Mouse (Mus musculus) intestine, postnatal 0 days (tissue): ENCODE results near the gene Tprn. TPM values are rescaled to one million over a fixed set of nuclear protein-coding genes. Genes with fewer than 3 reads are reported as not detected.

Source experiments
- ATAC-seq: fragments of 200-750 bp; cut with Nextera tagmentation; 2 replicates; pipeline ENCODE4 v1.8.0; 2017; ENCODE audit warnings: mild to moderate bottlenecking, moderate TSS enrichment, moderate library complexity
- H3K27ac ChIP-seq: fragments of 300-500 bp; sonication (generic); 2 replicates; pipeline ENCODE4 v1.5.1; 2014; ENCODE audit warnings: mild to moderate bottlenecking, low read depth, low read length, moderate library complexity
- H3K27me3 ChIP-seq: fragments of 300-500 bp; sonication (generic); replicated peaks from 2 replicates; pipeline ENCODE4 v1.6.1; 2014; ENCODE audit warnings: low read length, mixed read lengths; ENCODE audit not compliant: control insufficient read depth, insufficient read depth
- H3K36me3 ChIP-seq: fragments of 300-500 bp; sonication (generic); 2 replicates; pipeline ENCODE4 v1.6.1; 2014; ENCODE audit warnings: mild to moderate bottlenecking, moderate library complexity; ENCODE audit not compliant: control insufficient read depth, insufficient read depth
- H3K4me1 ChIP-seq: fragments of 300-500 bp; sonication (generic); replicated peaks from 2 replicates; pipeline ENCODE4 v1.6.1; 2014; ENCODE audit warnings: antibody characterized with exemption, low read length, mixed read lengths; ENCODE audit not compliant: control insufficient read depth, insufficient read depth
- H3K4me2 ChIP-seq: fragments of 300-500 bp; sonication (generic); replicated peaks from 2 replicates; pipeline ENCODE4 v1.6.1; 2014; ENCODE audit warnings: low read depth, mild to moderate bottlenecking, moderate library complexity
- H3K4me3 ChIP-seq: fragments of 300-500 bp; sonication (generic); 2 replicates; pipeline ENCODE4 v1.5.1; 2014; ENCODE audit warnings: low read depth, low read length
- H3K9ac ChIP-seq: fragments of 300-500 bp; sonication (generic); 2 replicates; pipeline ENCODE4 v1.6.1; 2014; ENCODE audit warnings: mild to moderate bottlenecking, low read depth, low read length
- H3K9me3 ChIP-seq: fragments of 300-500 bp; sonication (generic); 2 replicates; pipeline ENCODE4 v1.6.1; 2016; ENCODE audit warnings: mixed run types; ENCODE audit not compliant: control insufficient read depth
- CTCF ChIP-seq: sonication (generic); IDR thresholded peaks from 2 replicates; pipeline ENCODE4 v1.5.1; 2016; ENCODE audit warnings: low read depth, mild to moderate bottlenecking, control low read depth, antibody characterized with exemption, moderate library complexity
- WGBS: fragments of 180-500 bp; shearing (Covaris S2); extraction: QIAGEN DNeasy Blood & Tissue Kit; methylation state at CpG from one replicate; pipeline ENCODE4 v1.1.7; 2014; 5-methylcytosine and 5-hydroxymethylcytosine counted together
- polyA plus RNA-seq: library from polyadenylated mRNA; unstranded; fragments of >200 nt; fragmentation: Nextera tagmentation; extraction: Ambion mirVana; gene quantifications from 2 replicates; pipeline ENCODE4 v1.2.1, GENCODE M21; 2015

Tprn gene
- polyA plus RNA-seq, 1 experiment from 2014 or later, result 62.0 TPM

DNA sequence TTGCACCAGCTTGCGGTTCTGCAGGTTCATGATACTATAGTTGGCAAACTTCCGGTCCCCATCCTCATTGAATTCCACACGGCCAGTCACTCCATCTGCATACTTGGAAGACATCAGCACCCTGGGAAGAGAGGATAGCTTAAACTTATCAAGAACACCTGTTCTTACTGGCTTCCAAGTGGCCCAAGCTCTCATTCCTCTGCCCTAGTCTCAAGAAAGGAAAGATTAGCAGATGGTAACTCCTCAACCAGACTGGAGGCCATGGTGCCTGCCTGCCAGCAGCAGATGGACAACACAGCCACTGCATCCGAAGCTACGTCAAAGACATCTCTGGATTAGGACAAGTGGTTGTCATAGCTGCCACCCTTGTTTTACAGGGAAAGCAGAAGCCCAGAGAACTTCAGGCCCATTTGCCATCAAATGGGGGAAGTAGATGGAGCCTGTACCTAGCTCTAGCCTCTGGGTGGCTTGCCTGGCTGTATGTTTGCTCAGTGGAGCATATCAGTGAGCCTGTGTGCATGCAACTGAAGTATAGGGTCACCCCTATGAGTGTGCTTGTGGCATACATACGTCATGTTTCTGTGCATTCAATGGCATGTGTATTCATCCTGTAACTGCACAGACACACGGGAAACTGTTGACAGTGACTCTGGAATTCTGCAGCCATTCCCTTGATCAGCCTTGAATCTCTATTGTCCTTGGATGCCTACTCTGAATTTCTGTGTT is 41.7 kb downstream of the Tprn start:
- ATAC-seq, result no peak
- no peak overlapping the region for H3K4me3 ChIP-seq

GRCm38 (mm10) chr2:25304657-25305541 is 42.5 kb downstream of the Tprn start:
- no peak for TF ChIP-seq CTCF
- H3K9ac ChIP-seq, result no peak overlapping the region
- 2% methylated on average over 44 of the region's 45 CpGs for WGBS
- peak overlapping the region; percentile 76 for H3K4me2 ChIP-seq
- no peaks in the 10 kb centered on the region for H3K9me3 ChIP-seq
- H3K4me1 ChIP-seq, result no peaks in the 10 kb centered on the region
- peaks cover 12% of the 10 kb centered on the region for H3K27me3 ChIP-seq
- H3K27ac ChIP-seq, result no peak overlapping the region
- no peaks in the 10 kb centered on the region for H3K36me3 ChIP-seq
- H3K4me3 ChIP-seq, result peak overlapping the region; percentile 36
- peak; percentile 19; the same call in 1 of the 2 replicates for ATAC-seq

More for the DNA sequence above, 41.7 kb downstream of the Tprn start:
- H3K9me3 ChIP-seq, result no peaks in the 10 kb centered on the region
- 0 out of 2 replicates have a peak overlapping the region, but pooled peaks have one; percentile 76 for H3K4me2 ChIP-seq
- H3K36me3 ChIP-seq, result no peaks in the 10 kb centered on the region
- H3K27me3 ChIP-seq, result peaks cover 10% of the 10 kb centered on the region
- H3K9ac ChIP-seq, result no peak overlapping the region
- WGBS, result 70% methylated on average over 7 of the region's 7 CpGs
- no peak for TF ChIP-seq CTCF
- no peaks in the 10 kb centered on the region for H3K4me1 ChIP-seq
- H3K27ac ChIP-seq, result no peak overlapping the region

GRCm38 (mm10) chr2:25305587-25306359 is 43.4 kb downstream of the Tprn start:
- Histone ChIP-seq H3K9ac (no peak overlapping the region), H3K4me3 (peak overlapping the region; percentile 36), H3K36me3 (no peaks in the 10 kb centered on the region), H3K4me2 (peak overlapping the region; percentile 76), H3K9me3 (no peaks in the 10 kb centered on the region), H3K4me1 (no peaks in the 10 kb centered on the region), H3K27me3 (peaks cover 18% of the 10 kb centered on the region), H3K27ac (no peak overlapping the region)
- WGBS, result 52% methylated on average over 14 of the region's 14 CpGs
- no peak for TF ChIP-seq CTCF
- no peak for ATAC-seq

DNA sequence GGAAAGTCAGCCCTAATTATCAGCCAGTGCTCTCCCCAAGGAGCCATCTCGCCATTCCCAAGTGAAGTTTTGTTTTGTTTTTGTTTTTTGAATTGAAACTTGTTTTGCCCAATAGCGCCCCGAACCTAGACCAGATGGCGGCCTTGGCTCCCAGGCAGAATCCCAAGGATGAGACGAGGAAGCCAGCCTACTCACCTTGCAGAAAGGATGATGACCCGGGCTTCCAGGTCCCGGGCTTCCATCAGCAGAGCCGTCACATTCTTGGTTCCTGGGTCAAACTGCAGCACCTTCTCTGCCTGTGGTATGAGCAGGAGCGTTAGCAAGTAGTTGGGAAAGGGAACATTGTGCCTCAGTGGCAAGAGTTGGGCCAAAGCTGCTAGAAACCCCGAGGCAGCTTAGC is 47.8 kb downstream of the Tprn start:
- H3K9me3 ChIP-seq, result no peaks in the 10 kb centered on the region
- H3K27me3 ChIP-seq, result peaks cover 34% of the 10 kb centered on the region
- no peak overlapping the region for H3K9ac ChIP-seq
- no peak overlapping the region for H3K4me3 ChIP-seq
- no peak overlapping the region for H3K27ac ChIP-seq
- WGBS, result 59% methylated on average over 10 of the region's 10 CpGs
- no peaks in the 10 kb centered on the region for H3K4me1 ChIP-seq
- ATAC-seq, result no peak
- TF ChIP-seq CTCF, result no peak
- H3K36me3 ChIP-seq, result no peaks in the 10 kb centered on the region
- H3K4me2 ChIP-seq, result no peak overlapping the region

GRCm38 (mm10) chr2:25310969-25311368 is 48.6 kb downstream of the Tprn start:
- Histone ChIP-seq H3K27me3 (peaks cover 26% of the 10 kb centered on the region), H3K27ac (no peak overlapping the region), H3K4me3 (peak overlapping the region; percentile 28), H3K9ac (no peak overlapping the region), H3K4me1 (no peaks in the 10 kb centered on the region), H3K36me3 (no peaks in the 10 kb centered on the region), H3K4me2 (peak overlapping the region; percentile 64), H3K9me3 (no peaks in the 10 kb centered on the region)
- peak; percentile 34; the same call in 1 of the 2 replicates for ATAC-seq
- WGBS, result 1% methylated on average over 22 of the region's 22 CpGs
- TF ChIP-seq CTCF, result no peak
